Mouse (Mus musculus): Measurements from ENCODE around the gene Neurod4.

DNA sequence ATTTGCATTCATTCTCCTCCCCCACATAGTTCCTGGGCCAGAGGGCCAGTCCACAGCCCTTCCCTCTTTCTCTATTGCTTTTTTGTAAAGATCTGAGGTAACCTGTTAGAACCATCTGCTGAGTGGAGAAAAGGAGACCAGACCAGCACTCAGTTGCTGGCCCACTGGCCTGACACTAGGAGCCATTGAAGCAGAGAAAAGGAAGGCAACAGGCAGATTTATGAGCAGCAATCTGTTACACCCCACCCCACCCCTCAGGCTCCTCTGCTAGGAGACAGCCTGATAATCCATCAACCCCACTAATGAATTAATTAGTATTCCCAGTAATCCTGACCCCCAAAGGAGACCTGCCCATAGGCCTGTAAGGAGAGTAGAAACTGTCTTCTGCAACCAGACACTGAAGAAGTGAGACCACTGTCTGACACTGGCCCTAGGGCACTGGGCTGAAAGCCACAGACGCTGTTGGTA lies 2.0 kb upstream of the Neurod4 start:
- TF ChIP-seq CTCF (IDR thresholded peaks at IDR 0.05; ENCODE audit: low read depth): no peak
- no peak for TF ChIP-seq EP300 (optimal IDR thresholded peaks at IDR 0.05)
